Mouse (Mus musculus): ENCODE measurements around the gene Polr2b. TPM values are rescaled to one million over a fixed set of nuclear protein-coding genes. Genes with fewer than 3 reads are reported as not detected.

Polr2b gene
- polyA plus RNA-seq, 1 experiment from 2014 or later: 63.3 TPM

DNA sequence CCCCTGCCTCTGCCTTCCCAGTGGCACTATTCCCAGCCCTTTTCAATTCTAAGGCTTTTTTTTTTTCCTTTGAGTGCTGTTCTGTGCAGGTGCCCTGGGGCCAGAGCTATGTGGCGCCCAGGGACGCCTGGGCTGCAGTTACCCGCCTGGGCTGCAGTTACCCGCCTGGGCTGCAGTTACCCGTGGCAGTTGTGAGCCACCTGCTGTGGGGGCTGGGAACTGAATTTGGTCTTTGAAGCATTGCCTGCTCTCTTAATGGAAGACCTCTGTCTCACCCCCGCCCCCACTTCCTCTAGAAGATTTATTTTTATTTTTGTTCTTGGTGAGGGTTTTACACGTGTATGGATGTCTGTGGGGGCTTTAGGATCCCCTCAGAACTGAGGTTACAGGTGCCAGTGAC is 36.8 kb upstream of the Polr2b start:
- ATAC-seq (ENCODE audit: insufficient number of reproducible peaks, insufficient read depth, low FRiP score, low TSS enrichment, low read depth): no peak
- Histone ChIP-seq H3K27me3 (no peaks in the 10 kb centered on the region), H3K36me3 (peaks cover 98% of the 10 kb centered on the region), H3K9ac (no peak overlapping the region), H3K9me3 (no peaks in the 10 kb centered on the region), H3K27ac (no peak overlapping the region), H3K4me3 (no peak overlapping the region), H3K4me2 (no peak overlapping the region), H3K4me1 (peaks cover 13% of the 10 kb centered on the region)
- 81% methylated on average over 7 of the region's 7 CpGs for WGBS

DNA sequence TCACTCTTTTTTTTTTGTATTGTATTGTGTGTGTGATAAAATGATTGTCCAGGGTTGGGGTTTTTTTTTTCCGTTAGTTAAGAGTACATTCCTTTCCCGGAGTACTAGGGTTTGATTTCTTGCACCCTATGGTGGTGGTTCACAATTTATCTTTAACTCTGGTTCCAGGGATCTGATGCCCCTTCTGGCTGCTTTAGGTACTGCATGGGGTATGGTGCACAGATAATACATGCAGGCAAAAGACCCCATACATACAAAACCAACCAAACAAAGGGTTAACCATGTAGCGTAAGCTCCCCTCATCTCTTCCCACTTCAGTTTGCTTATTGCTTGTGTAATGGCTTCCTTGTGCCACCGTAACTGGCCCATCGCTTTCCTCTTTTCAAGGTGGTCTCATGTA is 34.0 kb upstream of the Polr2b start:
- 88% methylated on average over 5 of the region's 5 CpGs for WGBS
- Histone ChIP-seq H3K27ac (no peak overlapping the region), H3K4me1 (no peaks in the 10 kb centered on the region), H3K27me3 (no peaks in the 10 kb centered on the region), H3K36me3 (peaks cover 94% of the 10 kb centered on the region), H3K4me3 (no peak overlapping the region), H3K4me2 (no peak overlapping the region), H3K9me3 (no peaks in the 10 kb centered on the region), H3K9ac (no peak overlapping the region)
- ATAC-seq (ENCODE audit: insufficient number of reproducible peaks, insufficient read depth, low FRiP score, low TSS enrichment, low read depth): no peak

DNA sequence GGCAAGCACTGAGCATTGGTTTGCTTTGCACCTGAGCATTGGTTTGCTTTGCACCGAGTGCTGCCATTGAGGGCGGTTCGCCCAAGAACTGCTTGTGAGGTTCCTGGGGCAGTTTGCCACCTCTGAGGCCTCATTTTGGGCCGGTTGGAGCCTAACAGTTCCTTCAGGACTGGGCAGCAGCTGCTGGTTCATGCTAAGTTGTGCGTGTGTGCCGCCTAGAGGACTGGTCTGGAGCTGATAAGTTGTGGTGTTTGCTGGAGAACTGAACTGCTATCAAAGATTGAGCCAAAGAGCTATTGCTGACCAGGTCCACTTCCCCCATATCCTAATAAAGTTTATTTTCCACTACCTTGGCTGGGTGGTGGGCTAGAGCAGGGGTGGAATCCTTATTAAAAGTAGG is 32.7 kb upstream of the Polr2b start:
- Histone ChIP-seq H3K9ac (no peak overlapping the region), H3K9me3 (no peaks in the 10 kb centered on the region), H3K36me3 (peaks cover 94% of the 10 kb centered on the region), H3K4me1 (no peaks in the 10 kb centered on the region), H3K27me3 (no peaks in the 10 kb centered on the region), H3K4me3 (no peak overlapping the region), H3K27ac (no peak overlapping the region), H3K4me2 (no peak overlapping the region)
- no peak for ATAC-seq (ENCODE audit: insufficient number of reproducible peaks, insufficient read depth, low FRiP score, low TSS enrichment, low read depth)
- WGBS: 93% methylated on average over 6 of the region's 6 CpGs

DNA sequence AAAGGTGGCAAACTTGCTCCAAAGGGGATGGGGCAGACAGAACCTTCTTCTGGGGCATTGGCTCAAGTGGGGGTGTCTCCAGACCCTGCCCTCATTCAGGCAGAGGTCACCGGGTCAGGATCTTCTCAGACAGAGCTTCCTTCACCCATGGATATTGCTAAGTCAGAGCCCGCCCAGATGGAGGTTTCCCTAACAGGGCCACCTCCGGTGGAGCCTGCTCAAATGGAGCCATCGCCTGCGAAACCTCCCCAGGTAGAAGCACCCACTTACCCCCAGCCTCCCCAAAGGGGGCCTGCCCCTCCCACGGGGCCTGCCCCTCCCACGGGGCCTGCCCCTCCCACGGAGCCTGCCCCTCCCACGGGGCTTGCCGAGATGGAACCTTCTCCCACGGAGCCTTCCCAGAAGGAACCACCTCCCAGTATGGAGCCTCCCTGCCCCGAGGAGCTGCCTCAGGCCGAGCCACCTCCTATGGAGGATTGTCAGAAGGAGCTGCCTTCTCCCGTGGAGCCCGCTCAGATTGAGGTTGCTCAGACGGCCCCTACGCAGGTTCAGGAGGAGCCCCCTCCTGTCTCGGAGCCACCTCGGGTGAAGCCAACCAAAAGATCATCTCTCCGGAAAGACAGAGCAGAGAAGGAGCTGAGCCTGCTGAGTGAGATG is 28.3 kb upstream of the Polr2b start:
- WGBS: 88% methylated on average over 20 of the region's 20 CpGs
- H3K27ac ChIP-seq: no peak overlapping the region
- no peak for ATAC-seq (ENCODE audit: insufficient number of reproducible peaks, insufficient read depth, low FRiP score, low TSS enrichment, low read depth)
- H3K4me2 ChIP-seq: no peak overlapping the region
- no peak overlapping the region for H3K9ac ChIP-seq
- H3K9me3 ChIP-seq: no peaks in the 10 kb centered on the region
- H3K36me3 ChIP-seq: peaks cover 83% of the 10 kb centered on the region
- no peak overlapping the region for H3K4me3 ChIP-seq
- no peaks in the 10 kb centered on the region for H3K27me3 ChIP-seq
- H3K4me1 ChIP-seq: no peaks in the 10 kb centered on the region

DNA sequence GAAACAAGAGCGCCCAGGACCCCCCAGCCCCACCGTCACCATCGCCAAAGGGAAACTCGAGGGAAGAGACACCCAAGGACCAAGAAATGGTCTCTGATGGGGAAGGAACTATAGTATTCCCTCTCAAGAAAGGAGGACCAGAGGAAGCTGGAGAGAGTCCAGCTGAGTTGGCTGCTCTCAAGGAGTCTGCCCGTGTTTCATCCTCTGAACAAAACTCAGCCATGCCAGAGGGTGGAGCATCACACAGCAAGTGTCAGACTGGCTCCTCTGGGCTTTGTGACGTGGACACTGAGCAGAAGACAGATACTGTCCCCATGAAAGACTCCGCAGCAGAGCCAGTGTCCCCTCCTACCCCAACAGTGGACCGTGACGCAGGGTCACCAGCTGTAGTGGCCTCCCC is 27.7 kb upstream of the Polr2b start:
- no peaks in the 10 kb centered on the region for H3K4me1 ChIP-seq
- H3K27ac ChIP-seq: no peak overlapping the region
- H3K4me2 ChIP-seq: no peak overlapping the region
- no peak overlapping the region for H3K9ac ChIP-seq
- ATAC-seq (ENCODE audit: insufficient number of reproducible peaks, insufficient read depth, low FRiP score, low TSS enrichment, low read depth): no peak
- H3K9me3 ChIP-seq: no peaks in the 10 kb centered on the region
- H3K36me3 ChIP-seq: peaks cover 82% of the 10 kb centered on the region
- no peaks in the 10 kb centered on the region for H3K27me3 ChIP-seq
- WGBS: 89% methylated on average over 9 of the region's 9 CpGs
- H3K4me3 ChIP-seq: no peak overlapping the region

DNA sequence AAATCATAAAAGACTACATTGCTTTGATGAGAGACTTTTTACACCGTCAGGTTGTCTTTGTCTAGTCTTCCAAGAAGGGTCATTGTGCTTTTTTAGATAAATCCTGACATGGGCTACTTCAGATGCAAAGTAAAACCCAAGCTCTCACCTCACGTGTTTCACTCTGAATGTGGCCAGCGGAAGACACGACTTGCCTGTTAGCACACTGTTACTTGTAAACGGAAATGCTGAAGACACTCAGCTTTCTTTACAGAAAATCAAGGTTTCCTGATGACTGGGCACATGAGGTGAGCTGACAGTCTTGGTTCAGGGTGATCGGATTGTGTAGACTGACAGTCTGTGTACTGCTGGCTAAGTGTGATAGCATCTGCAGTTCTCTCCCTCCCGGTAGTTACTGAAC is 24.3 kb upstream of the Polr2b start:
- WGBS: 84% methylated on average over 7 of the region's 7 CpGs
- Histone ChIP-seq H3K4me2 (no peak overlapping the region), H3K27ac (no peak overlapping the region), H3K9ac (no peak overlapping the region), H3K4me1 (no peaks in the 10 kb centered on the region), H3K36me3 (peaks cover 85% of the 10 kb centered on the region), H3K4me3 (no peak overlapping the region), H3K27me3 (no peaks in the 10 kb centered on the region), H3K9me3 (no peaks in the 10 kb centered on the region)
- no peak for ATAC-seq (ENCODE audit: insufficient number of reproducible peaks, insufficient read depth, low FRiP score, low TSS enrichment, low read depth)

DNA sequence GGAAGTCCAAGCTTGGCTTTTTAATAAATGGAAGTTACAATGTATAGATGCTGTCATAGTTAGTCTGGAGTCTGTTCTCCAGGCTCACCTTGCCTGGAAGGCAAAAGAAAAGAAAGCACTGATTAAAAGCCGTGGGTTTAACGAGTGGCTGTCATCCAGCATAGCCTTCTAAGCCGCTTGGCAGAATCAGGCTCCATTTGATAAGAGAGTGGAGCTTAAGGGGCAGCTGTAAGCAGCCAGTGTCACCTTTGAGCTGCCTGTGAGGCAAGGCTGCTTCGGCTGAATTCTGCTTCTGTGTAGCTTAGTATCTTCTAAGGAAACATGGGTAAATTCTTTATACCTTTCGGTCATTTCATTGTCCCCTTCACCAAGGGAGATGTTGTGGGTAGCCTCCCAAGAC is 23.0 kb upstream of the Polr2b start:
- H3K9me3 ChIP-seq: no peaks in the 10 kb centered on the region
- no peak overlapping the region for H3K9ac ChIP-seq
- no peak overlapping the region for H3K4me3 ChIP-seq
- no peaks in the 10 kb centered on the region for H3K4me1 ChIP-seq
- ATAC-seq (ENCODE audit: insufficient number of reproducible peaks, insufficient read depth, low FRiP score, low TSS enrichment, low read depth): no peak
- no peaks in the 10 kb centered on the region for H3K27me3 ChIP-seq
- H3K27ac ChIP-seq: no peak overlapping the region
- peaks cover 83% of the 10 kb centered on the region for H3K36me3 ChIP-seq
- H3K4me2 ChIP-seq: no peak overlapping the region
- WGBS: 81% methylated on average over 5 of the region's 5 CpGs

DNA sequence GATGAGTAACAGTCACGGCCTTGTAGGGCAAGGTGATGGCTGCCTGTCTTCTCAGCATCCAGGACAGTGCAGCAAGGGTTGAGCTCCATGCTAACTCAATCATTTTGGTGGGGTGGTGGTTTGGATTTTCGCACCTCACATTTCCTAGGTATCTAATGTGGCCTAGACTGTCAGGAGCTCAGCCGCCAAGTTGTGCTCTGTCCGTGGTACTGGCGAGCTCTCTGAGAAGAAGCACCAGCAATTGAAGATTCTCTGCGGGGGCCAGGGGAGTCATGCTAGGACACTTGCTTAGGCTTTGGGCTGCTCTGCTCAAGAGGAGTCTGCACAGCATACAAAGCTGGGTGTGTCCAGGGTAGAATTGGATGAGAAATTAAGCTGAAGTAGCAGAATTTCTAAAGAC is 22.0 kb upstream of the Polr2b start:
- WGBS: 76% methylated on average over 6 of the region's 6 CpGs
- H3K27ac ChIP-seq: no peak overlapping the region

DNA sequence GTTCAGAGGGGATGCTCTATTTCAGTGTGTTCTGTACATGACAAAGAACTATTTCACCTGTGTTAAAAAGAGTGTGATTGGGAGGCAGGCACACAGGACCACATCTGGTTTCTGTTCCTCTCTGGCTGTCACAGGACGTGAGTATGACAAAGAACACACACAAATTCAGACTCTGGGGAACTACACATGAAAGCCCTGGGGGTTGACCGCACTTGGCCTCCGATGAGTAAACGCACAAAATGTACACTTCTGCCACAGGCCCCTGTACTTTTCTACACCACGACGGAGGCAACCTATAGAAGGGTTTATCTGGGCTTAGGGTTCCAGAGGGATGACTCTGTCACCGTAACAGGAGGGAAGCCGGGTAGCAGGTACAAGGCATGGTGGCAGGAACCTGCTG is 20.3 kb upstream of the Polr2b start:
- 67% methylated on average over 8 of the region's 8 CpGs for WGBS
- no peaks in the 10 kb centered on the region for H3K27me3 ChIP-seq
- ATAC-seq (ENCODE audit: insufficient number of reproducible peaks, insufficient read depth, low FRiP score, low TSS enrichment, low read depth): no peak
- H3K9ac ChIP-seq: no peak overlapping the region
- H3K4me3 ChIP-seq: no peak overlapping the region
- no peak overlapping the region for H3K4me2 ChIP-seq
- H3K36me3 ChIP-seq: peaks cover 87% of the 10 kb centered on the region
- H3K4me1 ChIP-seq: no peaks in the 10 kb centered on the region
- no peaks in the 10 kb centered on the region for H3K9me3 ChIP-seq
- no peak overlapping the region for H3K27ac ChIP-seq

More for the DNA sequence above, 22.0 kb upstream of the Polr2b start:
- no peaks in the 10 kb centered on the region for H3K9me3 ChIP-seq
- H3K4me1 ChIP-seq: no peaks in the 10 kb centered on the region
- peaks cover 82% of the 10 kb centered on the region for H3K36me3 ChIP-seq
- H3K4me2 ChIP-seq: no peak overlapping the region
- no peak overlapping the region for H3K4me3 ChIP-seq
- ATAC-seq (ENCODE audit: insufficient number of reproducible peaks, insufficient read depth, low FRiP score, low TSS enrichment, low read depth): no peak
- no peak overlapping the region for H3K9ac ChIP-seq
- no peaks in the 10 kb centered on the region for H3K27me3 ChIP-seq

DNA sequence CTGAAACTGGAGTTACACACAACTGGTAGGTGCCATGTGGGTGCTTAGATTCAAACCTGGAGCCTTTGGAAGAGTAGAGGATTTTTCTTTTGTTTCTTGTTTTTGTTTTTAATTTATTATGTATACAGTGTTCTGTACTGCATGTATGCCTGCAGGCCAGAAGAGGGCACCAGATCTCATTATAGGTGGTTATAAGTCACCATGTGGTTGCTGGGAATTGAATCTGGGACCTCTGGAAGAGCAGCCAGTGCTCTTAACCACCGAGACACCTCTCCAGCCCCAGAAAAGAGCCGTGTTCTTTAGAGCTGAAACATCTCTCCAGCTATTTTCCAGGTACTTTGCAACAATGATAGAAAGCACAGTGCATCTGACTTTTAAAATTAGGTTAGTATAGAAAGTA is 19.3 kb upstream of the Polr2b start:
- Histone ChIP-seq H3K4me2 (no peak overlapping the region), H3K36me3 (peaks cover 89% of the 10 kb centered on the region), H3K4me3 (no peak overlapping the region), H3K4me1 (no peaks in the 10 kb centered on the region), H3K9me3 (no peaks in the 10 kb centered on the region), H3K27me3 (no peaks in the 10 kb centered on the region), H3K27ac (no peak overlapping the region), H3K9ac (no peak overlapping the region)
- no peak for ATAC-seq (ENCODE audit: insufficient number of reproducible peaks, insufficient read depth, low FRiP score, low TSS enrichment, low read depth)
- 89% methylated on average over 2 of the region's 2 CpGs for WGBS

DNA sequence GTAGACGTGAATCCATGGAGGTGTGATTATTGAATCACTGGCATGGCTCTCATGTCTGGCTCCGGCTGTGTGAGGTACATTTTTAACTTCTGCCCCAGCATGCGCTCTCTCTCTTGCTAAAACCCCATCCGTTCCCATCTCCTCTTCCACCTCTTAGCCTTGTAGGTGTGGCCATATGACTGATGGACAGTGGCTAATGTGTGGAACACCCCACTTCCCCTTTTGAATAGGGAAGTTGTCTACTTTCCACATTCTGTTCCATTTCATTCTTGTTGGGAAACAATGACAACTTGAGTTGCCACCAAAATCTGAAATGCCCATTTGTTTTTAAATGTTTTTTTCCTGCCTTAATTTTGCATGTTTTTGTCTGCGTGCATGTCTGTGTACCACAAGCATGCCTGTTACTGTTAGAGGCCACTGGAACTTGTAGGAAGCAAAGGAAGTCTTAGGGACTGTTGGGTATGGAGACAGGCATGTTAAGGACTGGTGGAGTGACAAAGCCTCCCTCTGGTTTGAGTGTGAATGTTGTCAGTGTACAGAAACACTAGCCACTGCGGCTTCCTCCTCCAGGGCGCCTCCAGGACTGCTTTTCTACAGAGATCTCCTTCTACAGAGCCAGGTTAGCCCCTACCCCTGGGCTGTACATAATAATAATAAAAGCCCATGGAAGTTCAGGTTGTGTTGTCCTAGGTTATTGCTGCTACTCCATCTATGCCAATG is 17.0 kb upstream of the Polr2b start:
- peaks cover 91% of the 10 kb centered on the region for H3K36me3 ChIP-seq
- no peak for ATAC-seq (ENCODE audit: insufficient number of reproducible peaks, insufficient read depth, low FRiP score, low TSS enrichment, low read depth)
- no peak overlapping the region for H3K9ac ChIP-seq
- no peaks in the 10 kb centered on the region for H3K9me3 ChIP-seq
- no peak overlapping the region for H3K27ac ChIP-seq
- H3K4me3 ChIP-seq: no peak overlapping the region
- H3K27me3 ChIP-seq: no peaks in the 10 kb centered on the region
- WGBS: 85% methylated on average over 7 of the region's 7 CpGs
- H3K4me1 ChIP-seq: no peaks in the 10 kb centered on the region
- H3K4me2 ChIP-seq: no peak overlapping the region

DNA sequence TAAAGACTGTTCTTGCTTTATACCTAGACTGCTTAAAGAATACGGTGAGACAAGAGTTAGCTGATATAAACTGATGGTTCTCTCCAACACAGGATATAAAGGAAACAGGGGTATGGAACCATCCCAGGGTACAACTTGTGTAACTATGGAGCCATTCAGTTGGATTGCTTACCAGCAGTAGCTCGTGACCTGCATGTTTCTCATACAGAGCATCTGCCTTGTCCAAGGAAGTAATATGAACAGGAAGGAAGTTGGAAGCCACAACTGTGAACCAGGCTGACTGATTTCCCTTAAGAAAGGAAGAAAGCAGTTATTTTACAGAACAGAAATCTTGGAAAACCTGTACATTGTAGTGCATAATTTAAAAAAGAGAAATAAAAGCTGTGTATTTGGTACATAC is 10.5 kb upstream of the Polr2b start:
- Histone ChIP-seq H3K9ac (no peak overlapping the region), H3K4me1 (no peaks in the 10 kb centered on the region), H3K4me3 (no peak overlapping the region), H3K27ac (no peak overlapping the region), H3K9me3 (no peaks in the 10 kb centered on the region), H3K27me3 (no peaks in the 10 kb centered on the region), H3K36me3 (peaks cover 69% of the 10 kb centered on the region), H3K4me2 (no peak overlapping the region)
- ATAC-seq (ENCODE audit: insufficient number of reproducible peaks, insufficient read depth, low FRiP score, low TSS enrichment, low read depth): no peak
- WGBS: 86% methylated on average over 2 of the region's 2 CpGs

All from embryonic facial prominence, embryonic 13.5 days (tissue).